Mouse (Mus musculus) liver, embryonic 14.5 days (tissue): Measurements from ENCODE around the gene Csdc2.

ENCODE experiments used
- CTCF ChIP-seq: IDR thresholded peaks from 2 replicates; pipeline ENCODE4 v1.5.1; 2016; ENCODE audit warnings: antibody characterized with exemption, low read depth, control low read depth
- EP300 ChIP-seq: IDR thresholded peaks from 2 replicates; pipeline ENCODE4 v1.6.1; 2016; ENCODE audit warnings: antibody characterized with exemption, low read depth

GRCm38 (mm10) chr15:81917621-81918463 lies 18.7 kb upstream of the Csdc2 start:
- TF ChIP-seq CTCF: peak; percentile 98
- no peak for TF ChIP-seq EP300
